1 mouse cellular context compared by ENCODE assay signal in the genomic region with DNA sequence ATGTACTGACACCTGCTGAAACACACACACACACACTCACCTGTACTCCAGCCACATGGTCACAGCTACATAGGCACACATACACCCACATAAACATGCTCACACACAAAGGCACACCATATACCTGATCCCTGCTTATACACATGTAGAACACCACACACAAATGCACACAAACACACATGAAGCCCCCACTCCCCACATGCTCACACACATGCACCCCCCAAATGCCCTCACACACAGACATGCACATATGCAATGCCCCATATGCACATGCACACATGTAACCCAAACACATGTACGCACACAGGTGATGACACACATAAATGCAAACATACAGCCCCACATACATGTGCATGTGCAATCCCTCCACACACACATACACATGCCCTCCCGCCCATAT. TPM values are rescaled to one million over a fixed set of nuclear protein-coding genes. Genes with fewer than 3 reads are reported as not detected.
"Had no signal": no experiment of that assay in that cellular context is flagged by ENCODE, and none has a peak within 500 bp of the region (broad histone marks: within the 10 kb centered on the region; RNA-seq: fewer than 3 reads in every experiment).

No protein-coding gene starts in this region.

RNA-seq across cellular contexts. Expression of a gene that starts 19.1 kb away (rescaled TPM):
- total RNA-seq: neutrophil, adult 5-6 weeks had no signal

RNA-seq across cellular contexts. Expression of a gene that starts 38.1 kb away (rescaled TPM):
- total RNA-seq: neutrophil, adult 5-6 weeks had no signal
